In genomic region chr19:23809236-23809635, GRCm38 (mm10) we compare ENCODE assay signal across 12 mouse cellular contexts.
"Had no signal": no experiment of that assay in that cellular context is flagged by ENCODE, and none has a peak within 500 bp of the region (broad histone marks: within the 10 kb centered on the region; RNA-seq: fewer than 3 reads in every experiment).

No protein-coding gene starts in this region.

- DNase-seq: left cerebral cortex, postnatal 4 days; liver; liver, embryonic 13.5 days; liver, postnatal 0 days; lung, adult 18-20 months; lung, adult 2 months; lung, embryonic 14.5 days; lung, postnatal 10 days; lung, postnatal 14 days; lung, postnatal 36 days; lung, postnatal 4 days; midbrain, embryonic 14.5 days had no signal
